Mouse (Mus musculus) embryonic fibroblast, embryonic 13.5 days (primary cell): ENCODE data around the gene Txndc15. TPM values are rescaled to one million over a fixed set of nuclear protein-coding genes. Genes with fewer than 3 reads are reported as not detected.

ENCODE experiments used
- H3K27ac ChIP-seq: 2 replicates; pipeline ENCODE4 v1.5.1; 2012; ENCODE audit warnings: low read length, control low read depth, inconsistent platforms; ENCODE audit not compliant: insufficient read depth
- H3K4me1 ChIP-seq: 2 replicates; pipeline ENCODE4 v1.6.1; 2011; ENCODE audit warnings: low read length; ENCODE audit not compliant: control insufficient read depth, insufficient read depth
- H3K4me3 ChIP-seq: 2 replicates; pipeline ENCODE4 v1.5.1; 2011; ENCODE audit warnings: mild to moderate bottlenecking, control low read depth, low read length; ENCODE audit not compliant: insufficient read depth
- CTCF ChIP-seq: IDR thresholded peaks from 2 replicates; pipeline ENCODE4 v1.5.1; 2011; ENCODE audit warnings: mild to moderate bottlenecking, control low read depth, low read length, moderate library complexity, borderline replicate concordance; ENCODE audit not compliant: insufficient read depth
- POLR2A ChIP-seq: IDR thresholded peaks from 2 replicates; pipeline ENCODE4 v1.6.1; 2011; ENCODE audit warnings: low read depth, mild to moderate bottlenecking, control low read depth, low read length, moderate library complexity
- polyA plus RNA-seq: library from polyadenylated mRNA; stranded (reverse); fragments of >200 nt; gene quantifications from 2 replicates; pipeline ENCODE4 v1.2.4, GENCODE M21; 2011; ENCODE audit warnings: low read depth; ENCODE audit not compliant: missing spikeins, insufficient read length

The Txndc15 gene
- polyA plus RNA-seq, 1 experiment = 48.4 TPM

DNA sequence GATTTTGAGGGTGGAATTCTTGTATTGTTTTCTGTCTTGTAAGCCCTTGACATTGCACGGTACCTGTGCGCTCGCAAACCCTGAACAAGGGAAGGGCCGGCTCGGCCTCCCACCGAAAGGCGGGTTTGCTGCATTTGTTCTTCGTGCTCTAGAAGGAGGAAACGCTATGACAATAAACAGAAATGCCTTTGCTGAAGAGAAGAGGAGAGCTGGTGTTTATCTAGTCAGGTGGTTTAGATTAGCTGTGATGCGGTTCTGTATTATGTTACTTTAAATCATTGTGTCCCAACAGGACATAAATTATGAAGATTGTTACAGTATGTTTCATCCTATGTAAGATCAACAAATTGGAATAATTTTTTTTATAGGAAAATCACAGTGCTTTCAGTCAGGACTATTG is 47.0 kb downstream of the Txndc15 start:
- no peak for TF ChIP-seq POLR2A
- TF ChIP-seq CTCF = no peak

DNA sequence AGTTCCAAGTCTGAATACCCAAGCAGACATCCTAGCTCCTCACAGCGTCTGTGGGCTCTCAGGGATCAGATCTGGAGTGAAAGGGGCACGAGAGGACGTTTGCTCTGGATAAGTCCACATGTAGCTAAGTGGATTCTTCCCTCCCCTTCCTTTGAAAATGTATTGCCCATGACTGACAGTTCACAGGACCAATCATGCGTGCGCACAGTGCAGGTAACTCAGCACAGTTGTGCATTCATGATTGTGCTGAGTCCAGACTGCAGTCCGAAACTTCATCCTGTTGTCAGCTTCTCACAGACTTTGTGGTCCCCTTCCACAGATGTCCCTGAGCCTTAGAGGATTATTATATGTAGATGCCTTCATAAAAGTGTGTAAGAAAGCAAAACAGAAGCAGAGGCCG is 59.9 kb downstream of the Txndc15 start:
- no peak overlapping the region for H3K4me3 ChIP-seq
- TF ChIP-seq POLR2A = no peak
- no peak for TF ChIP-seq CTCF
- peaks cover 4% of the 10 kb centered on the region; the same call in 1 of the 2 replicates for H3K4me1 ChIP-seq
- H3K27ac ChIP-seq = no peak overlapping the region

More for the DNA sequence above, 47.0 kb downstream of the Txndc15 start:
- Histone ChIP-seq H3K4me1 (no peaks in the 10 kb centered on the region), H3K4me3 (no peak overlapping the region), H3K27ac (no peak overlapping the region)

DNA sequence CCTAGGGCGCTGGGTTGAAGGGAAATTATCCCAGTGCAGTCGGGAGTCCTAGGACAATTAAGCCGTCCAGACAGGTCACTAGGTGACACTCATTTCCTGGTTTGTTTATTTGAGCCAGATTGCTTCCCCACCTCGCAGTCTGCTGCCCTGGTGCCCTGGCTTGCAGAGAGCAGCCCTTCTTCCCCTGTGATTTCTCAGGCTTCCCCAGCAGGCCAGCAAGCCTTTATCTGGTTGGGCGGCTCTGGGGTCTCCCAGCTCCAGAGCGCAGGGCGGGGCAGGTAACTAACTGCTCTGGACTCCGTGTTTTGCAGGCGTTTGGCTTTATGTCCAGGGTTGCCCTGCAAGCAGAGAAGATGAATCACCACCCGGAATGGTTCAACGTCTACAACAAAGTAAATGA is 60.6 kb downstream of the Txndc15 start:
- H3K4me1 ChIP-seq = peaks cover 4% of the 10 kb centered on the region; the same call in 1 of the 2 replicates
- H3K4me3 ChIP-seq = no peak overlapping the region
- no peak overlapping the region for H3K27ac ChIP-seq
- TF ChIP-seq CTCF (no peak), POLR2A (no peak)

Other genes with a start within 250 kb of the Txndc15 start
- 105 and 139 TPM in 2 replicates for gene Dbn1, start 226.5 kb upstream of the Txndc15 start, polyA plus RNA-seq
- gene Pdlim7, start 201.0 kb upstream of the Txndc15 start, polyA plus RNA-seq = 132 and 179 TPM in 2 replicates
- gene Dok3, start 185.4 kb upstream of the Txndc15 start, polyA plus RNA-seq = 0.60 and 0.79 TPM in 2 replicates
- gene Ddx41, start 178.0 kb upstream of the Txndc15 start, polyA plus RNA-seq = 23.9 and 26.2 TPM in 2 replicates
- gene Fam193b, start 143.5 kb upstream of the Txndc15 start, polyA plus RNA-seq = 20.9 and 24.5 TPM in 2 replicates
- gene Tmed9, start 140.9 kb upstream of the Txndc15 start, polyA plus RNA-seq = 228 and 231 TPM in 2 replicates
- 16.4 and 18.7 TPM in 2 replicates for gene B4galt7, start 114.8 kb upstream of the Txndc15 start, polyA plus RNA-seq
- 47.1 and 50.0 TPM in 2 replicates for gene Caml, start 91.6 kb upstream of the Txndc15 start, polyA plus RNA-seq
- gene Ddx46, start 79.6 kb upstream of the Txndc15 start, polyA plus RNA-seq = 46.6 and 52.8 TPM in 2 replicates
- gene B230219D22Rik, start 21.5 kb upstream of the Txndc15 start, polyA plus RNA-seq = 91.3 and 96.3 TPM in 2 replicates
- gene Pcbd2, start 12.7 kb downstream of the Txndc15 start, polyA plus RNA-seq = 31.9 and 33.0 TPM in 2 replicates
- gene Catsper3, start 69.9 kb downstream of the Txndc15 start, polyA plus RNA-seq = not detected in 2 replicates
- gene Pitx1, start 121.5 kb downstream of the Txndc15 start, polyA plus RNA-seq = 1.5 and 7.3 TPM in 2 replicates